Mouse (Mus musculus): Measurements from ENCODE around the gene C2cd5.
A peak's percentile ranks its signal among the peaks of the same experiment; 100 is the strongest.

The C2cd5 gene

DNA sequence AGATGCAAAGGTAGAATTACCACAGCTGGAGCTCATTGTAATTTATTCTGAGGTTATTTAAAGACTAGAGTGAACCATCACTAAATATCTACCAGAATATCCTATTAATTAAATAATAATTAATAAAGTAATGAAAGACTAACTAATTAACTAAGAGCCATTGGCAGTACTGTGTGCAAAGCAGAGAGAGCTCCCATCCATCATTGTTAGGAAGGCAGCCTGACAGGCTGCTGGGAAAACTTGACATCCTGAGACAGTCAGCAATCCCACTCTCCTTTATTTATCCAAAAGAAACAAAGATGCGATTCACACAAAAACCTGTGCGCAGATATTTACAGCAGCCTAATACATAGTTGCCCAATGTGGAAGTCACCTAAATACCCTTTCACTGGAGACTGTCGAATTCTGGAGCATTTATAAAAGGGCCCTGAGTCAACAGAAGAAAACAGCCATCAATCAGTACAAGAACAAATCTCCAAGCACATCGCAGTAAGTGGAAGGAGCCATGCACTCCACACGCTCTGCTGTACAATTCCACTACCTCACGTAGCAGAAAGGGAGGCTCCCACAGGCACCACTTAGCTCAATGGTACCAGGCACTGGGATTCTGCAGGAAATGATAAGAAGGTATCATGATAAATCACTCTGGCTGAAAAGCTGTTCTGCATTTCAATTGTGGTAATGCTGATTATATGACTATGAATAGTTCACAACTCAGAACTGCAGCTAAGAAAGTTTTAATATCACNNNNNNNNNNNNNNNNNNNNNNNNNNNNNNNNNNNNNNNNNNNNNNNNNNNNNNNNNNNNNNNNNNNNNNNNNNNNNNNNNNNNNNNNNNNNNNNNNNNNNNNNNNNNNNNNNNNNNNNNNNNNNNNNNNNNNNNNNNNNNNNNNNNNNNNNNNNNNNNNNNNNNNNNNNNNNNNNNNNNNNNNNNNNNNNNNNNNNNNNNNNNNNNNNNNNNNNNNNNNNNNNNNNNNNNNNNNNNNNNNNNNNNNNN is 120.0 kb downstream of the C2cd5 start:
- no peak for DNase-seq (ENCODE audit: low read depth)

DNA sequence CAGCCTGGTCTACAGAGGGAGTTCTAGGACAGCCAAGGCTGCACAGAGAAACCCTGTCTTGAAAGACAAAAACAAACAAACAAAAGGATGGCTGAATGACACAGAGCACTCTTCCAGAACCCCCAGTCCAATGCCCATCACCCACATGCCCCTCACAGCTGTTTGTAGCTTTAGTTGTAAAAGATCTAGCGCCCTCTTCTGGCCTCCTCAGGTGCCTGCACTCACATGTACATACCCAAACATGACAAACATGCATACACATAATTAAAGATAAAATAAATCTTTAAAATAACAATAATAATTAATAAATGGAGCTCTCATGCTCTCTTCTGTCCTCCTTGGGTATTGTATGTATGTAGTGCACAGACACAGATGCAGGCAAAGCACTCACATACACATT is 122.7 kb downstream of the C2cd5 start:
- DNase-seq (ENCODE audit: low read depth), result peak; percentile 41

DNA sequence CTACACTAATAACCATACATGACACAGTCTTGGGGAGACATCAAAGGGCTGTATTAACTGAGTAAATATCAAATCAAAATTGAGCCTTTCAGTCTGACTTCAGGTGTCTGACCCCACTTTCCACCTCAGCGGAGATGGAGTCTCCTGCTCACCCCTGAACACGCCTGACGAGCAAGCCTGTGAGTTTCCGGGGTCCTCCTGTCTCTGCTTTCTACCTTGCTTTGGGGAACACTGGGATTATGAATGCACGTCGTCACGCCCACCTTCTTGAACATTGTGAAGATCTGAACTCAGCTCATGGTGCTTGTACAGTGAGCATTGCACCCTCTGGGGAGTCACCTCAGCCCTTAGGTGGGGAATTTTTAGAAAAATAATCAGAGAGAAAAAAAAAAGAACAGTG is 126.7 kb downstream of the C2cd5 start:
- DNase-seq (ENCODE audit: low read depth), result no peak

DNA sequence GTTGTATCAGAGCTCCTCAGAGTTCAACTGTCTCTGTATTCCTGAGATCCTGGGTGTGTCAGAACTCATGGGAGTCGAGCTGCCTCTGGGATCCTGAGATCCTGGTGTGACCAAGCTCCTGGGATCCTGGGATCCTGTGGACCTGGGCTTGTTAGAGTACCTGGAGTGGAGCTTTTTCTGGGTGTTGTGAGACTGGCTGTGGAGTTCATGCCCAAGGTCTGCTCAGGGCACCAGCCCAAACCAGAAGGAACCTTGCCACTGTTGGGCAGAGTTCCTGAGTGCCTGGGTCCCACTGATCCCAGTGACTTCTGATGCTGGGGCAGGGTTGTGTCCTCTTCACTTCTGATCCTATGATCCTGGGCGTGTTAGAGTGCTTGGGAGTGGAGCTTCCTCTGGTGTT is 127.7 kb downstream of the C2cd5 start:
- DNase-seq (ENCODE audit: low read depth), result no peak

DNA sequence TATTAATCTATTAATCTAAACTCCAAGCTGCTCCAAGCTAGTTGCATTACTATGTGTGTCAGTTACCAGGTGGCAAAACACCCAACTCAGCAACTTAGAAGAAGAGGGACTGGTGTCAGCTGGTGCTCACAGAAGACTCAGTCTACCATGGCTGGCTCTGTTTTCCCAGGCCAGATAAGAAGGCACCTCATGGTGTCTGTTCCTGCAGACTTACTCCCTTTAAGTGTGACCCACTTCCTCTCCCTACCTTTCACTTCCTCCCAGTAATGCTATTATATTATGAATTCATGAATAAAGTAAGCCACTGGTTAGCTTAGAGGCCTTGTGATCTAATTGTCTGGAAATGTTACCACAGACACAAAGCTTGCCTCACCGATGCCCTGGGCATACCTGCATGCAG is 132.5 kb downstream of the C2cd5 start:
- DNase-seq (ENCODE audit: low read depth), result no peak

DNA sequence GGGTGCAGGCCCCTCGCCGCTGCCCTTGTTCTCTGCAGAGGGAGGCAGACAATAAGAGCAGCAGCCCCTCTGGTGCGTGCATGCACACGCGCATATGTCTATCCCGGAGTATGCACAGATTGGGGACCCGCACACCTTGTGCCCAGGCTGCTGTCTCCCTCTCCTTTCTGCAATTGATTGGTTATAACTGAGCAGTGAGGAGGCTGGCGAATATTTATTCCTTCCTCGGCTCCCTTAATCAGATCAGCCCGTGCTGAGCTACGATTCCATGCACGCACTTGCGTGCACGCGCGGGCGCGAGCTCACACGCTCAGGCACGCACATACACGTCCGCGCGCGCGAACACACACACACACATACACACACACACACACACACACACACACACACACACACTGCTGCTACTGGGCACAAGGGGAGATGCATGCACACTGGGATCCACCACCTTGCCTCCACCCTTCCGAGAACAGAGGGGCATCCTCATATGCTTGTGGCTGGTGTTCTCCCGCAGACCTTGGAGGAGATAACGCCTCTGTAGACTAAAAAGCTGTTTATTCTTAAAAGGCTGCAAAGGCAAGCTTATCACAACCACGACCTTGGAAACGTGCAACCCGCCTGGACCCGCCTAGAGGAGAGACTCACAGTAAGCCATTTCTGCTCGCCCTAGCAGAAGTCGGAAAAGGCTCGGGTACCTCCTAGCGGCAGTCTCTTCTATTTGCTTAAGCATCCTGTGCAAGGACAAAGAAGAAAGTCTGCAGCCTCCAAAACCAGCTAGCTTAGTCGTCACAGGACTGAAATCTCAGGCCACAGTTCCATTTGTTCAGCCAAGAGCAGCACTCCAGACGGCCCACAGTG is 135.2 kb downstream of the C2cd5 start:
- peak; percentile 88 for DNase-seq (ENCODE audit: low read depth)

DNA sequence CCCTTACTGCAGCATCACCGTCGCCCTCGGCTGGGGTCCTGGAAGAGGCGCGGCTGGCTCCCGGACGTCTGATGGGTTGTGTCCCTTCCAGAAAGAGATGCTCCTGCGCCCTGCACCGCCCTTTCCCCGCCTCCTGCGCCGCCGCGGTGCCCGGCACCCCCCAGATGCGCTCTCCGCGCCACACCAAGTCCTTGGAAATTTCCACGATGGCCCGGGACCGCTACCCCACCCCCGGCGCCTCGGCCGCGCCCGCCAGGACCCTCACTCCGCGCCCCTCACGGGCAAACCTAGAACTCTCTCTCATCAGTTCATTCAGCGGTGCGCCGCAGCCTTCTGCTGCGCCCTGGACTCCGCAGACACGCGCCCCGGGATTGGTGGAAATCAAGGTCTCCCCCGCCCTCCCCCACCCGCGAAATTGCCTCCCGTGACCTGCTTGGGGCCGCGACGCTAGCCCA is 135.8 kb downstream of the C2cd5 start, which contains the start of gene St8sia1:
Gene St8sia1, minus strand, starts transcription at position 377 of the 455 bp plus-strand sequence.
- peak; percentile 61 for DNase-seq (ENCODE audit: low read depth)

DNA sequence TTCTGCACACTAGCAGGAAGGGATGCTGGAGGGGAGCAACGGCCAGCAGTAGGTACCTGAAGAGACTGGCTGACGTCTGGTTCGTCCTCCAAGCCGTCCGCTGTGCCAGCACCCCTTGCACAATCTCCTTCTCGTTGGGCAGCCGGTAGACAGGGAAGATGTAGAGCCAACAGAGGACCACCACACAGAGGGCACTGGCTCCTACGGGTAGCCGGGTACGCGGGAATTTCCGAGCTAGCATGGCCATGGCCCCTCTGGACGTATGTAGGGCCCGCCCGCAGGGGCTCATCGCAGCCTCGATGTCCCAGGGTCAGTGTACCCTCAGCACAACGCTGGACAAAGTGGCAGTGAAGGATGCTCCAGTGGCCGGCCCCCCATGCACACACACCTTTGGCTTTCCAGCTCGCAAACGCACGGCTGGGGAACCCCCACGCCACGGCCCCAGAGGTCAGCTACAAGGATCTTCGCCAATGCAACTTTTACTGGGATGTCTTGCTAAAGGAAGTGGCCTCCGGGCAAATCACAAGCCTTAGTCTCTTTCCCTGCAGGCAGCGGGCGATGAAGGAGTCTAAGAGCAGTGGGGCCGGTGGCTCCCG is 136.4 kb downstream of the C2cd5 start:
- DNase-seq (ENCODE audit: low read depth), result no peak

DNA sequence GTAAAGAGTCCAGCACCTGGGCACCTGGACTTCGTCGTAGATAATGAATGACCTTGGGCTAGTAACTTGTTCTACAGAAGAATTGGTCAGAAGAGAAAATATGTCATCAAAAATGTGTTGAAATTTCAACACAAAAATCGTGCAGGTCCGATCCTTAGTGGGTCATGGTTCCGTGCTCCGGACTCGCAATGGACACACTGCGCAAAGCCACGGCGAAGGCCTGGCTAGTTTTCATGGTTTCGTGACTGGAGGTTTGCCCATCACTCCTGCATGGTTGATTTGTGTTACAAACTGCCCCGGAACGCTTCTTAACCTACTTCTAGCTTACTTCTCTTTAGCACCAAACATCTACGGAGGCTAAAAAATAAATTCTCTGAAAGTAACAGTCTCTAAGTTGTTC is 137.1 kb downstream of the C2cd5 start:
- no peak for DNase-seq (ENCODE audit: low read depth)

DNA sequence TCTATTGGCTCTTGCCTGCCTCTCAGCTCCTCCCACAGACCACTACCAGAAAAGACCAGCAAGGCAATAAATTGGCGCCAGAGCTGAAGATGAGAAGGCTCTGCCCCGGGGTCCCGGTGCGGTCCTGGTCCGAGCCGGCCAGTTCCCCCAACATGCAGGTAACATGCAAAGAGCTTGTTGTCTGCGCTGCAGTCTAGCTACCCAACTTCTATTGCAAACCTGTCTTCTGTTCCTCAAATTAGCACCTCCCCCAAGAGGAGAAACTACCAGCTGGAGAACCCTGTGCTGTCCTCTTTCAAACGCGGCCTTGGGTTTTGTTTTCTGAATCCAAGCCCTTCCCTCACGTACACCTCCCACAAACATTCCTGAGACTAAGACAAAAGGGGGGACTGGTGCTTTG is 137.5 kb downstream of the C2cd5 start:
- peak; percentile 38 for DNase-seq (ENCODE audit: low read depth)

DNA sequence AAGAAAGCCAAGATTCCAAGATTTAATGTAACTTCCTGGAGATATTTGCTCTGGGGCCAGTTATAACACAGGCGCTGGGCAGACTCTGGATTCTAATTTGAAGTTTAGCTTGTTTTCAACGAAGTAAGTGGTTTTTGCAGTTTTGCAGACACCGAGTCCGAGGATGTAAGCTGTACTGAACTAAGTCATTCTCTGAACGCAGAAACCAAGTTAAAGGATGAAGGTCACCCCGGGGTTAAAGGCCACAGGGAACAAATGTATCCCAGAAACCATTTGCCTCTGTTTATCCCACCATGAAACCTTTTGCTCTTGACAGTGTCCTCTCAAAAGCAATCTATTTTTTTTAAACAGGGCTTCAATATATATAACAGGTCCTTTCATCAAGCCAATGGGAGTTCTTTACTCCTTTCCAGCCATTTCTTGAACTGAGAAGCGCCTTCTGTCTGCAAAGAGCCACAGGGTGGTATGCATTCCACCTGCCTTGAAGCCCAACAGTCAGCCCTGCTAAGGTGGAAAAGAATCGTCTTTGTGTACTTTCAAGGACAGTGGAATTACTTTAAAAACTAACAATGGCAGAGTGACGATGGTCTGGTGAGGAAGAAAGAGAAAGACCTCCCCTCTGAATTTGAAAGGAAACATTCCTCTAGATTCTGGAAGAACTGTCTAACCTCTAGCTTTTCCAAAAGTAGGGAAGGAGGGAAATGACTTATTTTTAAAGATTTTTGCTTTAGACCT is 138.1 kb downstream of the C2cd5 start:
- DNase-seq (ENCODE audit: low read depth), result no peak

Data from induced T-regulatory cell, adult 2 months (primary cell).